Mouse (Mus musculus) lung, postnatal 0 days (tissue): ENCODE measurements around the gene Glis2.

Experiments used
- CTCF ChIP-seq: IDR thresholded peaks from 2 replicates; pipeline ENCODE4 v1.5.1; 2016; ENCODE audit warnings: antibody characterized with exemption, mild to moderate bottlenecking
- EP300 ChIP-seq: IDR thresholded peaks from 2 replicates; pipeline ENCODE4 v1.6.1; 2016; ENCODE audit warnings: antibody characterized with exemption, mild to moderate bottlenecking, control low read depth

GRCm38 (mm10) chr16:4548953-4549688 is 45.4 kb upstream of the Glis2 start:
- TF ChIP-seq EP300 (no peak), CTCF (0 out of 2 replicates have a peak, but pooled peaks have one; percentile 10)
